In the genomic region with DNA sequence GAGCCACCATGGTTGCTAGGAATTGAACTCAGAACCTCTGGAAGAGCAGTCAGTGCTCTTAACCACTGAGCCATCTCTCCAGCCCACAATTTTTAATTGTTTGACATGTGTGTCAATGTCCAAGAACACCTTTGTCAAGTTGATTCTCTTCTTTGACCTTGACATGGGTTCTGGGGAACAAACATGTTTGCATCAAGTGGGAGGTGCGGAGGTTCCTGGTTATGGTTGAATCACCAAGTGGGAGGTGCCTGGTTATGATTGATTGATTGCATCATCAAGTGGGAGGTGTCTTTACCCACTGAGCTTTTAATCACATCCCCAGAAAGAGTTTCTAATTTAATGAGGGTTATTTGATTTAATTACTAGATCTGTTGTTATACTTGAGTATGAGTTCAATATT, we compare ENCODE assay signal across 15 mouse cellular contexts.
"Had no signal": no experiment of that assay in that cellular context is flagged by ENCODE, and none has a peak within 500 bp of the region (broad histone marks: within the 10 kb centered on the region; RNA-seq: fewer than 3 reads in every experiment).

No protein-coding gene starts in this region.

- H3K36me3 ChIP-seq: neural tube, embryonic 12.5 days; neural tube, embryonic 13.5 days; neural tube, embryonic 15.5 days had no signal

- H3K9ac ChIP-seq: neural tube, embryonic 12.5 days; neural tube, embryonic 13.5 days; neural tube, embryonic 15.5 days; stomach, embryonic 15.5 days had no signal

- H3K4me2 ChIP-seq: neural tube, embryonic 12.5 days; neural tube, embryonic 13.5 days; neural tube, embryonic 15.5 days; stomach, embryonic 15.5 days had no signal

- H3K27me3 ChIP-seq: neural tube, embryonic 12.5 days; neural tube, embryonic 13.5 days; neural tube, embryonic 15.5 days; stomach, embryonic 15.5 days had no signal

- H3K4me1 ChIP-seq: neural tube, embryonic 12.5 days; stomach, embryonic 15.5 days had no signal

- DNase-seq: retina, postnatal 1 day; right cerebral cortex, adult 18-20 months; right cerebral cortex, postnatal 14 days; right cerebral cortex, postnatal 25 days; right cerebral cortex, postnatal 4 days; spleen, adult 18-20 months; thymus, adult 2 months; thymus, postnatal 14 days; thymus, postnatal 25 days; thymus, postnatal 36 days; thymus, postnatal 4 days had no signal

- H3K9me3 ChIP-seq: neural tube, embryonic 12.5 days; neural tube, embryonic 13.5 days; neural tube, embryonic 15.5 days; stomach, embryonic 15.5 days had no signal

- H3K27ac ChIP-seq: neural tube, embryonic 12.5 days; neural tube, embryonic 13.5 days; neural tube, embryonic 15.5 days; stomach, embryonic 15.5 days had no signal

- H3K4me3 ChIP-seq: neural tube, embryonic 12.5 days; neural tube, embryonic 13.5 days; neural tube, embryonic 15.5 days; stomach, embryonic 15.5 days had no signal
